Mouse (Mus musculus) induced T-regulatory cell, adult 2 months (primary cell): ENCODE measurements around the gene Zfp760.
"Not testable (repeated sequence)": the region's sequence is repeated elsewhere in the genome, so short reads cannot be mapped to it uniquely, and the experiment has no call there.

ENCODE experiments used
- DNase-seq: peaks from one replicate; pipeline ENCODE4 v3.0.0-alpha.2; 2012; ENCODE audit warnings: low read depth

Gene Zfp760

DNA sequence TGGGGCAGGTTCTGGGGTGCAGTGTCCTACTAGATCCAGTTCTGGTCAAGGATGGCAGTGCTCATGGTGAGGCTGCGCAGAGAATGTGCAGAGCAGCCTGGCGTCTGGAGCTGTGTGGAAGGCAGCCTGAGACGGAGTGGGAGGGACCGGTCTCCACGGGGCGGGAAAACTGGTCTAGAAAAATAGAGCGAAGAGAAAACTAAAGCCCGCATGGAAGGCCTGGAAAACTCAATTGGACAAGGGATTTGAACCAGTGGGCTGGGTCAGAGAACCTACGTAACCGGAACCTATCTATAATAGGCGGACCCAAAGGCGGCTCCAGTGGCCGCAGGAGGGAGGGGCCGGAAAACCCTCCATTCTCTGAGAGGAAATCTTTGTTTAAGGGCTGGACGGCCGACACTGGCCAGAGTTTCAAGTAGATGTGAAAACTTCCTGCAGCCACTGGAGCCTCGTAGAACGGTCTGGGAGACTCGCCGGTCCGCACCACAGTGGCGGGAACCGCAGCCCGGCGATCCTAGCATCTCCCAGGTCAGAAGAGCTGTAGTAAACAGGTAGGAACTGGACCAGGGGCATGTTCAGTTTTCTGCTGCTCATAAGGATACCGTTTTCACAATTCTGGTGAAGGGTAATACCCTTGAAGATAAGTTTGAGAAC is at the start of gene Zfp760:
Gene Zfp760, plus strand, starts transcription at position 399 of the 654 bp plus-strand sequence.
- DNase-seq, result peak; percentile 68

DNA sequence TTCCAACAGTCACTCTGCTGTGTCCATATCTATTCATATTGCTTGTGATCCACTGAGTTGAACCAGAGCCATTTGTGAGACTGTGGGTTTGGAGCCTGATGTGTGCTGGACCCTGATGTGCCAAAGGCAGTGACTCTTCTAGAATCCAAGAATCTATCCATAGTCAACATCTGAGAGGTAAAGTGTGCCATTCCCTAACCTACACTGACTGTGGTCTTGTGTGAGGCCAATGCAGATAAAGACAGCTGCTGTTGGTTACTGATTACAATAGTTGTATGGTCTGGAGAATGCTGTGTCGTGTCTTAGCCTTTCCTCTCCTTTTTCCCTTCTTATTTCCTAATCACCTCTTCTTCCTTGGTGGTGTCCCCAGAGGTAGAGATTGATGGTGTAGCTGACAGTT is 28.7 kb upstream of the Zfp760 start:
- DNase-seq, result not testable (repeated sequence)

DNA sequence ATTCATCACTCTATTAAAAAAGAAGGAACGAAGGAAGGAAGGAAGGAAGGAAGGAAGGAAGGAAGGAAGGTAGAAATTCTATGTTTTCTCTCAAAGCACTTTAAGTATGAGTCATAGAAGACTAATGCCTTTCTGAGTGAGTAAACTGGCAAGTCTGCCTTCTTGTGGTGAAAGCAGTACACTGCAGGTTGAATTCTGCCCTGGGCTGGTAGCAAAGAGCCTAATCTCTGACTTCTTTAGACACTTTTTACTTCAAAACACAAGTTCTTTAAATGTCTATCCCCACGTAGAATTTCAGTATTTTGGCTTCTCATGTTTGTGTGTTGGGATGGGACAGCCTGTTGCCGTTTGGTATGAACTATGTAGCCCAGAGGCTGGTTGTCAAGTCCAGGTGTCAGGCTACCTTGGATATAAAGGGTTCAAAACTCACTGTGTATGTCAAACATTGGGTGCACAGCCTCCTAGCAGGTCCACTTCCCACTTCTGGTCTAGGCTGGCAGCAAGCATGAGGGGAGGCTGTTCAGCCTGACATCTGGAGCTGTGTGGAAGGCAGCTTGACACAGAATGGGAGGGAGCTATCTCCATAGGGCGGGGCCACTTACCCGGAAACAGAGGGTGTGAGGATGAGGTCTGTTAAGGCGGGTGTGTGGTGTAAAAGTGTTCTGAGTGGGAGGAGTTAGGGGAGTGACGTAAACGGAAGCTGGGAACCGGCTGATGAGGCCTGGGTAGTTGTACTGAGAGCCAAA is 28.1 kb upstream of the Zfp760 start:
- peak; percentile 98 for DNase-seq

DNA sequence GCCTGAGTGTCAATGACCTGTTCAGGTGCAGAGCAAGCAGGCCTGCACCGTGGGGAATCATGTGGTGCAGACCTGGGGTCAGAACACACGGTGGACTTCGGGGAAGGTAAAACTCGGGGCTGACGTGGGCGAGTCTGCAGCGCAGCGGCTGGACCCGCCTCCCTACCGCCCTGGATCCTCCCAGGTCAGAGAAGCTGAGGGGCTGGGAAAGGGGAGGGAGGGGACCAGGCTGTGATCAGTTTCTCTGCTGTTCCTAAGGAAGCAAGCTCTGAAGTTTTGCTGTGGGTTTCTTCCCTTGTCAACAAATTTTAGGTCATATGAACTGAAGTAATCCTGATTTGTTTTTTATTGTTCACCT is 27.5 kb upstream of the Zfp760 start:
- not testable (repeated sequence) for DNase-seq

GRCm38 (mm10) chr17:21691560-21691959 is 16.0 kb upstream of the Zfp760 start, which contains the start of gene Gm10226:
Gene Gm10226 (plus strand): TSS chr17:21691860.
- DNase-seq, result no peak

GRCm38 (mm10) chr17:21693342-21693741 is 14.2 kb upstream of the Zfp760 start:
- no peak for DNase-seq

- no peak for DNase-seq
Measured at GRCm38 (mm10) chr17:21696073-21696472, 11.5 kb upstream of the Zfp760 start.

- no peak for DNase-seq
Measured at GRCm38 (mm10) chr17:21702281-21703240, 5.0 kb upstream of the Zfp760 start.

DNA sequence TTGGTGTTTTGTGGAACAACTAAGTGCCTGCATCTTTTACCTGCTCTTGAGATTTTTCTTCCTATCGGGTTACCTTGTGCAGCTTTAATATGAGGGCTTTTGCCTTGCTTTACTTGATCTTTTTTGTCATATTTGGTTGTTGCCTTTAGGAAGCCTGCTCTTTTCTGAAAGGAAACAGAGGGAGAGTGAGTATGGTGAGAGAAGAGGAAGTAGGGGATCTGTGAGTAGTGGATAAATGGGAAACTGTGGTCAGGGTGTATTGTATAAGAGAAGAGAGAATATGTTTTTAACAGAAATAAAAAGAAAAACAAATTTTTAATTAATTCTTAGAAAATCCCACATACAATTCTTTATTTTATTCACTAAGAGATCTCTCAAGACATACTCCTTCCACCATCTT is 4.1 kb upstream of the Zfp760 start:
- DNase-seq, result no peak

DNA sequence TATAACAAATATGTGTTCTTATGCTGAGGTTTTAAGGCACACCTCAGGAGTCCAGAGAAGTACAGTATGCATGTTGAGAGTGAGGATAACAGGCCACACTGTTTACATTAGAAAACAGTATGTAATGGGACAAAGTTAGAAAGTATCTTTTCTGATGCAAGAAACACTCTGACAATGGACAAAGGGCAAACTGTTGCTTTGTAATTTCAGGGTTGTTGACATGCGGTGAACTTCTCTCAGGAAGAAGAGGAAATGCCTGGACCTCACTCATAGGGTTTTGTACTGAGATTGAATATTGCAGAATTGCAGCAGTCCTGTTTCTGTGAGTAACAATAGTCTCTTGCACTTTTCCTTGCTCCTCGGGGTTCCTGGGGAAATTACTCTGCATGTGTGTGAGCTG is 860 bp downstream of the Zfp760 start:
- DNase-seq, result peak; percentile 9

- DNase-seq, result not testable (repeated sequence)
Measured at GRCm38 (mm10) chr17:21730495-21730894, 23.0 kb downstream of the Zfp760 start, which contains the start of gene Zfp229. Gene Zfp229 (plus strand): TSS chr17:21730795.

GRCm38 (mm10) chr17:21733049-21733448 is 25.5 kb downstream of the Zfp760 start:
- DNase-seq, result no peak

DNA sequence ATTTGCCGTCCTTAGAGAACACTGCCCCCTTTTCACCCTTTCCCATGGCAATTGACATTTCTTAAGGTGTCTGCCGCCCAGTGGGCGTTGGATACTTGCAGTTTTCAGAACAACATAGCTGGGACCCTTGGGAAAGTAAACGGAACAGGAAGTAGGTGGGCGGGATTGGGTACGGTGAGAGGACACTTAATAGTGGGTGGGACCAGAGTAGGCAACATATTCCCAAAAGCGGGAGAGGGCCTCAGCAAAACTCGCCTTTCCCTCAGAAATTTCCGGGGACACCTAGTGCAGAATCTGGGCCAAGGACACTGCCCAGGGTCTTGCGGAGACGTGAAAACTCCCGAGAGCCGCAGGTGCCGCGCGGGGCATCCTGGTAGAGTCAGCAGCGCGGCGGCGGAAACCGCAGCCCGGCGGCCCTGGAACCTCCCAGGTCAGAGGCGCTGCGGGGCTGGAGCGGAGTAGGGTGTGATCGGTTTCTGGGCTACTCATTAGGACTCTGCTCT is 26.0 kb downstream of the Zfp760 start:
- peak; percentile 55 for DNase-seq

- no peak for DNase-seq
Measured at GRCm38 (mm10) chr17:21752791-21753190, 45.2 kb downstream of the Zfp760 start.

DNA sequence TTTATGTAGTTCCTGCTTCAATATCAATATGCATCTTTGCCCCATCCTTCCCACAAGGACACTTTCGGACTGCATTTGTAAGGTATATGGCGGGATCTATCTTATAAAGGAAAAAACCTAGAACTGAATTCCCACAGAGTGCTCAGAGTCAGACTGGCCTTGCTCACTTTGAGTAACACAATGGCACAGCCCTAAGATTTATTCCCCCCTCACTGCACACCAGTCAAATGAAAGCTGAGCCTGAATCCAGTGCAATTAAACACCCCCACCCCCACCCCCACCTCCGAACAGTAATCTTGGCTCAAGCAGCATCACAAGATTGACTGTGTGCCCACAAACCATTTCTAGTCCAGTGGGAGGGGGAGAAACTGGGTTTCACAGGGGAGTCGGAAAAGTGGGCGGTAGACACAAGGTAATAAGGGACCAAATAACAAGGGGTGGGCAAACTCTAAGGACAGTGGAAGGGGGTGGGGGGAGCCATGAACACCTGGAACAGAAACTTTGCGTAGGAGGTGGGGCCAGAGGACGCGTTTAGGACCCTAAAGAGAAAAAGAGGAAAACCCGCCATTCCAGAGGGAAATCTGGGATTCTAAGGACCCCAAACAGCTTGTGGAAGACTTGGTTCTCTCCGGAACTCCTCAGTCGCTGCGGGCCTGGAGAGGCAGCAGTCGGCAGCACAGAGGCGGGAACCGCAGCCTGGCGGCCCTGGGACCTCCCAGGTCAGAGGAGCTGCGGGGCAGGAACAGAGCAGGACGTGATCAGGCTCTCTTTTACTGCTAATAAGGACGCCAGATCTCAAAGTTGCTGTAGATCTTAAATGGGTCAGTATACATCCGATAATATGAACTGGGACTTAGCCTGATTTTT is 46.0 kb downstream of the Zfp760 start:
- no peak for DNase-seq

DNA sequence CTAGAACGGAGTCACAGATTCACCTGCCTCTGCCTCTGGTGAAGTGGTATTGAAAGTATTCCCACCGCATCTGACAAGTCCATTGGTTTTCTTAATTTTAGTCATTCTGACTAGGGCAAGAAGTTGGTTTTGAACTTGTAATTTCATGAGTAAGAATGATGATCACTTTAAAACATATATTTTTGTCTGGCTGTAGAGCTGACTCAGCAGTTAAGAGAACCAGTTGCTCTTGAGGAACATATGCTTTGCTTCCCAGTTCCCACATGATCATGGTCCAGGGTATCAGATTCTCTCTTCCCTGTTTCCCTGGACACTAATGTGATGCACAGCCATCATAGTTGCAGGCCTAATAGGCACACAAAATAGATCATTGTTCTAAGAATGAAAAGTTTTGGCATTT is 62.8 kb downstream of the Zfp760 start:
- DNase-seq, result no peak
